Mouse (Mus musculus) forelimb bud, embryonic 11.5 days (tissue): ENCODE measurements around the gene Map2k6.
A peak's percentile ranks its signal among the peaks of the same experiment; 100 is the strongest.

Experiments used
- DNase-seq: peaks from one replicate; pipeline ENCODE4 v3.0.0-alpha.2; 2012; ENCODE audit warnings: low read depth, low spot score

Map2k6 gene

GRCm38 (mm10) chr11:110403602-110404001 lies 4.7 kb downstream of the Map2k6 start:
- no peak for DNase-seq

DNA sequence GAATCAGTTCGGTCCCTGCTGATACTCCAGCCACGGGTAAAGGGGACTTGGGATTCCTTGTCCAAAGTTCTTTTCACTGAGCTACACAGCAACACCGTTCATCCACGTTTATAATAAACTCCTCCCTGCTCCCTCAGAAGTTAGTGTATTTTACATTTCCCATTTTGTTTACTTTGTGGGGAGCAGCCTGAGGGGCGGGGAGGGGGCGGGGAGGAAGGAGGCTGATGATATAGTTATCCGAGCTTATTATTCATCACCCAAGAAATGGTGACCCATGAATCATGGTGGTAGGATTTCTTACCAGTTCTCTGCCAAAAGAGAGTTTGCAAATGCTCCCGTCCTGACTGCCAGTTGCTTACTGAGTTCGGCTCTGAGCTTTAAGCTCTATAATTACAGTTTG lies 6.7 kb downstream of the Map2k6 start:
- no peak for DNase-seq

GRCm38 (mm10) chr11:110409131-110409530 lies 10.2 kb downstream of the Map2k6 start:
- no peak for DNase-seq

DNA sequence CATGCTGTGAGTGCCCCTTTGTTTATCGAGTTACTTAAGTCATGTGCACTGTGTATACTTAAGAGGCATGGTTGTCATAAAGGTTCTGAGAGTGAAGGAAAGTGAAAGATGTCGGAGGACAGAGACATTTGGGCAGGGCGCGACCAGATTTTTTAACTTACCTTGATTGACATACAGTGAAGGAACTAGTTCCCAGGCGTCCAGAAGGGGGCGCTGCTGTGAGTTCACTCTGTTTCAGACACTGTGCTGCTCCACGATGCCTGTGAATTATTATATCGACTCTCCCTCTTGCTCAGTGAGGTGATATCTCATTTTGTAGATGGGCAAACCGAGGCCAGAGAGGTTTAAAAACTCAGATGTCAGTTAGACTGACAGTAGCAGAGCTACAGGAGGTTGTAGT lies 10.9 kb downstream of the Map2k6 start:
- no peak for DNase-seq

GRCm38 (mm10) chr11:110411596-110411995 lies 12.7 kb downstream of the Map2k6 start:
- DNase-seq, result no peak

DNA sequence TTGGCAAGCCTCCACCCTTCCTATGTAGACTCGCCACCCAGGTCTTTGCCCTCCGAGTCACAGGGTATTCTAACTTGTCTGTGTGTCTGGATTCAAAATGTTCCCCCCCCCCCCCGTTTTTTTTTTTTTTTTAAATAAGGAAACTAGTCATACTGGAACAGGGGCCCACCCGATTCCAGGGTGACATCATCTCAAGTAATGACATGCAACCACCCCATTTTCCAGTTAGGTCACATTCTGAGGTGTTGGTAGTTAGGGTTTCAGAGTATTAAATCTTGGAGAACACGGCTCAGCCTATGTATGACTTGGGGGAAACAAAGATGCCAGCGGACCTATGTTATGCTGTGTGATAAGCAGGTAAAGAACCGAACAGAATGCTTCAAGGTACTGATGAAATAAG lies 15.3 kb downstream of the Map2k6 start:
- no peak for DNase-seq

GRCm38 (mm10) chr11:110416691-110417090 lies 17.8 kb downstream of the Map2k6 start:
- no peak for DNase-seq

GRCm38 (mm10) chr11:110420463-110420862 lies 21.5 kb downstream of the Map2k6 start:
- DNase-seq, result no peak

DNA sequence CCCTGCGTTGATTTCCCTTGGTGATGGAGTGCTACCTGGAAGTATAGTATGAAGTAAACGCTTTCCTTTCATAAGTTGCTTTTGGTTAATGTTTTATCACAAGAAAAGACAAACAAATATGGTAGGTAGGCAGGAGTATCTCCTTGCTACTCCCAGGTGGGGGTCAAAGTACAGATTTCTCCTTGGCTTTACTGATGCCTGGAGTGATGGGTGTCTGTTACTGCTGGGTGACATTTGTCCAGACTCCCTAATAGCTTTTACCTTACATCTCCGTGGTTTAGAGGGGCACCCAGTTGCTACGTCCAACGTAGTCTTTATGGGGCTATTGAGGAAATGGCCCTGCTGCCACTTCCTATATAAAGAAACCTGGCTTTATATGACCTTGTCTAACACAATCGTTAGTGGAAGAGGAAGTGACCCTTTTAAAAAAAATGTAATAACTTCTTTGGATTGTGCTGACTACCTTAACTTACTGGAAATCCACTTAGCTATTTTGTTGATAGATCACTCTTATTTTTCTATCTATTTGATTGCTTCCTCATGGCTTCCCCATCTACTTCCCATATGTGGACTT lies 27.7 kb downstream of the Map2k6 start:
- DNase-seq, result no peak

GRCm38 (mm10) chr11:110427159-110427561 lies 28.2 kb downstream of the Map2k6 start:
- no peak for DNase-seq

- DNase-seq, result no peak
Measured at GRCm38 (mm10) chr11:110428999-110429398, 30.1 kb downstream of the Map2k6 start.

DNA sequence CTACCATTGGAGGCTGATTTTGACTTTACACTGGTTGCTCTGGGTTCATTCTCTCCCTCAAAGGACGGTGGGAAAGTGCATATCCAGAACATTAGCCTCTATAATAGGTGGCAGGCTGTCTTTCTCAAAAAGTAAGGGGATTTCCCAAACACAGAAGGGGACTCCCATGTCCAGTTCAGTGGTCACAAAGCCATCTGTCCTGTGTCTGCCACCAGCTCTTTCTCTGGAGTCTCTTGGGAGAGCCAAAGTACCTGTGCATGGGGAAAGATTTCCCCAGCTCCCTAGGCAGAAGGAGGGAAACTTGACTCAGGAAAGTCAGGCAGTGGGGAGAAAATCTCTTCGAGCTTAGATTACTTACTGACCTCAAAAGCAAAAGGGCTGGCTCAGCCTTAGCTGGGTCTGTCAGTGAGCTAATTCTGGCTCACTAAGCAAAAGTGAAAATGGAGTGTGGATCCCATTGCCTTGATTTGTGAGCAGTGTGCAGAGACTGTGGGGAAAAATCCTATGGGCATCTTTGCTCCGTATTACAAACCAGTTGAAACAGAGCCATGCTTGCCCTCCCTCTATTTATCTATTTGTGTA lies 31.0 kb downstream of the Map2k6 start:
- DNase-seq, result no peak

DNA sequence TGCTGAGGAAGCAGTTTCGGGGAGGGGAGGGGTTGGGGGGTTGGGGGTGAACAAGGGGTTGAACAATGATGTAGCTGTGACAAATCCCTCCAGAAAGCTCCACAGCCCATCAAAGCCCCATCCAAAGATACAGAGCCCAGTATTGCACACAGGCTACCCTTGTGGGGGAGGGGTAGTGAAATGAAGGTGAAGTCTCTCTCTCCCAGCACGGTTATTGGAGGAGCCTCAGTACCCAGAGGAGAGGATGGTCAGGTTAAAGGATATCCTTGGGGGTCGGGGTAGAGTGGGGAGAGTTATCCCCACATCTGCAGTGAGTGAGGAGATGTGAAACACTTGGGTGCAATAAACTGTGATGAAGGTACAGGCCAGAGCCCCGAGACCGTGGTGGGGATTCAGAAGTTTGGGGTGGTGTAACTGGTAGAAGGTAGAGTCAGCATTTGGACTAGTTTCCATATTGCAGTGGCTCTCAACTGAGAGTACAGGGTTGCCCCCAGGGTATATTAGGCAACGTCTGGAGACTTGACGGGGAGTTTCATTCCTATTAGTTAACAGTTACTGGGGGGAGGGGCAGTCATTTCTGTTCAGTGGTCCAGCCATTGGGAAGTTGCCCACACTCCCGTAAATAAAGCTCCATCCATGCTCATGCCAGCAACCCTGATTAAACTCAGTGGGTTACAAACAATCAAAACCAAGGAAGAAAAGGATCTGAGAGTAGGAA lies 37.1 kb downstream of the Map2k6 start:
- DNase-seq, result peak; percentile 39

GRCm38 (mm10) chr11:110436998-110437397 lies 38.1 kb downstream of the Map2k6 start:
- no peak for DNase-seq

- no peak for DNase-seq
Measured at GRCm38 (mm10) chr11:110438135-110438534, 39.2 kb downstream of the Map2k6 start.

GRCm38 (mm10) chr11:110438700-110439296 lies 39.9 kb downstream of the Map2k6 start:
- no peak for DNase-seq

GRCm38 (mm10) chr11:110439354-110439753 lies 40.4 kb downstream of the Map2k6 start:
- DNase-seq, result no peak

DNA sequence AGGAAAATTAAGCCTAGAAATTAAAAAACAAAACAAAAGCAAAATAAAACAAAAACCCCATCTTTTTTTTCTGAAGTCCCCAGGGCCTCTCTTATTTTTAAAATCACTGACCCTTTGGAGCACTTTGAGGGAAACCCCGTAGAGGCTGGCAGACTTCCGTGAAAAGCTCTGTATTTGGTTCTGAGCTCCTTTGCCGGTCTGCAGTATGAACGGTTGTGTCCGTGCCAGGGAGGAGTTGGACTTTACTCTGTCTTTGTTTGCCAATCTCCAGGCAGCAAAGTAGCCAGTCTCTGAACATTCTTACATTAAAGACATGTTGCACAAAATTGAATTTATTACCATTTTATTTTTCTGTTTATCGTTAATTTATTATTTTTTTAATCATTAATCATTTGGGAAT lies 45.7 kb downstream of the Map2k6 start:
- no peak for DNase-seq

- peak; percentile 37 for DNase-seq
Measured at GRCm38 (mm10) chr11:110448131-110448725, 49.3 kb downstream of the Map2k6 start.

- DNase-seq, result no peak
Measured at GRCm38 (mm10) chr11:110448726-110449161, 49.8 kb downstream of the Map2k6 start.

GRCm38 (mm10) chr11:110449183-110449582 lies 50.3 kb downstream of the Map2k6 start:
- DNase-seq, result peak; percentile 71

DNA sequence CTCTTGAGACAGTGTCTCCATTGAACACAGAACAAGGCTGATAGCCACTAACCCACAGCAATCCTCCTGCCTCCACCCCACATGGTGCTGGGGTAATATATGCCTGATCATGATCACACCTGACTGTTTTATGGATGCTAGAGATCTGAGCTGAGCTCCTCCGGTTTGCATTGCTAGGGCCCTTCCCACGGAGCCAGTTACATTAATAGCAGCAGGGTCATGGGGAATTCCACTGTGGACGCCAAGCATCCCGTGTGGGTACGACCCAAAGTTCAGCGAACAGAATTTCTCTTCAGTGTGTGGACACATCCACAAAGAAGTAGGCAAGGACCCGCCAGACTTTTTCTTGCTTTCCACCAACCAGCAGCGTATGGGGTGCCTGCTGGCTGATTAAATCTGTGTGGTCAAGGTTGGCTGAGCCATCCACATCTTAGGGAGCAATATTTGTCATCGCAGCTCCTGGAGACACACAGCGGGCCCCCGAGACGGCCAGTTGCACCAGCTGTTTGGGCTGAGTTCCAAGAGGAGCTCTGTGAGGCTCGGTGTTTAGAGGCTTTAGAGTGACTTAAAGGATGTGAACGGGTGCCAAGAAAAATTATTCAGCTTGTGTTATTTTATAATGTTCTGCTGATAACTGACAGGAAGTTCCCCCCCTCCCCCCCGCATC lies 51.3 kb downstream of the Map2k6 start:
- no peak for DNase-seq
